In genomic region chr4:63417318-63417957, GRCm38 (mm10) we compare ENCODE assay signal across 8 mouse cellular contexts. TPM values are rescaled to one million over a fixed set of nuclear protein-coding genes. Genes with fewer than 3 reads are reported as not detected.
DNase-seq lines count a peak whose midpoint lies in the region; ATAC-seq and TF ChIP-seq lines count a peak whose summit lies in the region.

No protein-coding gene starts in this region.

- WGBS in embryonic facial prominence, embryonic 15.5 days, result 20% methylated on average over 9 of the region's 9 CpGs
- WGBS in heart, postnatal 0 days, result 19% methylated on average over 9 of the region's 9 CpGs
- WGBS in liver, embryonic 14.5 days (ENCODE audit: insufficient replicate concordance), result 24% methylated on average over 9 of the region's 9 CpGs
- WGBS in neural tube, embryonic 13.5 days, result 21% methylated on average over 9 of the region's 9 CpGs

- no peak overlapping the region for H3K4me2 ChIP-seq in embryonic facial prominence, embryonic 15.5 days (replicated peaks)
- no peak overlapping the region for H3K4me2 ChIP-seq in heart, postnatal 0 days (ENCODE audit: low read depth, low read length)
- H3K4me2 ChIP-seq in liver, embryonic 14.5 days (ENCODE audit: low read depth), result no peak overlapping the region
- no peak overlapping the region for H3K4me2 ChIP-seq in neural tube, embryonic 13.5 days

- no peaks in the 10 kb centered on the region for H3K27me3 ChIP-seq in embryonic facial prominence, embryonic 15.5 days
- peaks cover 6% of the 10 kb centered on the region; the same call in 1 of the 2 replicates for H3K27me3 ChIP-seq in heart, postnatal 0 days (ENCODE audit: control insufficient read depth, insufficient read depth, low read length)
- H3K27me3 ChIP-seq in liver, embryonic 14.5 days (ENCODE audit: control insufficient read depth, insufficient read depth, low read length), result no peaks in the 10 kb centered on the region
- no peaks in the 10 kb centered on the region for H3K27me3 ChIP-seq in neural tube, embryonic 13.5 days

- TF ChIP-seq CTCF in heart, postnatal 0 days (IDR thresholded peaks at IDR 0.05; ENCODE audit: low read depth), result peak; percentile 83
- peak; percentile 80 for TF ChIP-seq CTCF in liver, embryonic 14.5 days (IDR thresholded peaks at IDR 0.05; ENCODE audit: low read depth)

- DNase-seq in CD4-positive helper T cell, adult 2 months (ENCODE audit: low read depth, low spot score), result peak; percentile 72
- DNase-seq in adrenal gland, postnatal 4 days (ENCODE audit: low spot score in 2 of 2), result peak; percentile 42 to 65
- DNase-seq in heart, postnatal 0 days (ENCODE audit: low spot score), result peak; percentile 66
- DNase-seq in kidney, postnatal 25 days, result peak; percentile 79 to 94
- peak in 1 of 3 experiments; percentile 36 for DNase-seq in liver, embryonic 14.5 days (ENCODE audit: low read depth in 3 of 3, low spot score in 3 of 3)
- DNase-seq in testis, postnatal 14 days (ENCODE audit: low spot score), result peak; percentile 48

- no peak overlapping the region for H3K9ac ChIP-seq in embryonic facial prominence, embryonic 15.5 days
- no peak overlapping the region for H3K9ac ChIP-seq in heart, postnatal 0 days (replicated peaks; ENCODE audit: low read depth, low read length)
- no peak overlapping the region for H3K9ac ChIP-seq in liver, embryonic 14.5 days (replicated peaks)
- no peak overlapping the region; the same call in 1 of the 2 replicates for H3K9ac ChIP-seq in neural tube, embryonic 13.5 days

- no peak overlapping the region for H3K4me3 ChIP-seq in embryonic facial prominence, embryonic 15.5 days (replicated peaks)
- H3K4me3 ChIP-seq in heart, postnatal 0 days (ENCODE audit: low read depth, low read length), result no peak overlapping the region
- H3K4me3 ChIP-seq in liver, embryonic 14.5 days (ENCODE audit: insufficient read depth in 1 of 2, low read depth in 2 of 2, low read length in 2 of 2), result no peak overlapping the region
- H3K4me3 ChIP-seq in neural tube, embryonic 13.5 days, result no peak overlapping the region

- TF ChIP-seq EP300 in heart, postnatal 0 days (IDR thresholded peaks at IDR 0.05; ENCODE audit: low read depth), result no peak
- TF ChIP-seq EP300 in liver, embryonic 14.5 days (IDR thresholded peaks at IDR 0.05; ENCODE audit: low read depth), result no peak

- ATAC-seq in embryonic facial prominence, embryonic 15.5 days (ENCODE audit: insufficient number of reproducible peaks, low FRiP score, low TSS enrichment, low read depth), result peak; percentile 26; the same call in 1 of the 2 replicates
- ATAC-seq in heart, postnatal 0 days (ENCODE audit: insufficient read depth, low read depth), result peak; percentile 50
- ATAC-seq in liver, embryonic 14.5 days (ENCODE audit: insufficient read depth), result no peak
- ATAC-seq in neural tube, embryonic 13.5 days (ENCODE audit: low read depth), result peak; percentile 64

- H3K9me3 ChIP-seq in embryonic facial prominence, embryonic 15.5 days (replicated peaks), result no peaks in the 10 kb centered on the region
- H3K9me3 ChIP-seq in heart, postnatal 0 days (replicated peaks; ENCODE audit: control insufficient read depth, low read length), result no peaks in the 10 kb centered on the region
- H3K9me3 ChIP-seq in liver, embryonic 14.5 days (ENCODE audit: control insufficient read depth, low read length), result no peaks in the 10 kb centered on the region
- H3K9me3 ChIP-seq in neural tube, embryonic 13.5 days, result no peaks in the 10 kb centered on the region

- peaks cover 11% of the 10 kb centered on the region; the same call in 1 of the 2 replicates for H3K4me1 ChIP-seq in embryonic facial prominence, embryonic 15.5 days
- no peaks in the 10 kb centered on the region for H3K4me1 ChIP-seq in heart, postnatal 0 days (ENCODE audit: control insufficient read depth, insufficient read depth)
- H3K4me1 ChIP-seq in liver, embryonic 14.5 days (replicated peaks; ENCODE audit: control insufficient read depth in 2 of 2, insufficient read depth in 2 of 2, low read length in 1 of 2), result no peaks in the 10 kb centered on the region
- peaks cover 12% of the 10 kb centered on the region; the same call in 1 of the 2 replicates for H3K4me1 ChIP-seq in neural tube, embryonic 13.5 days (replicated peaks)

- H3K27ac ChIP-seq in embryonic facial prominence, embryonic 15.5 days (replicated peaks), result no peak overlapping the region
- no peak overlapping the region for H3K27ac ChIP-seq in heart, postnatal 0 days (ENCODE audit: low read depth)
- no peak overlapping the region for H3K27ac ChIP-seq in liver, embryonic 14.5 days
- H3K27ac ChIP-seq in neural tube, embryonic 13.5 days (replicated peaks), result no peak overlapping the region

- H3K36me3 ChIP-seq in embryonic facial prominence, embryonic 15.5 days, result no peaks in the 10 kb centered on the region
- H3K36me3 ChIP-seq in heart, postnatal 0 days (replicated peaks; ENCODE audit: control insufficient read depth, insufficient read depth, low read length), result no peaks in the 10 kb centered on the region
- no peaks in the 10 kb centered on the region for H3K36me3 ChIP-seq in liver, embryonic 14.5 days (replicated peaks; ENCODE audit: control insufficient read depth, insufficient read depth, low read depth)
- H3K36me3 ChIP-seq in neural tube, embryonic 13.5 days, result no peaks in the 10 kb centered on the region

RNA-seq across cellular contexts. Expression of gene Akna, which starts 14.3 kb away (rescaled TPM):
- 1 to 10 TPM; 7.8 to 9.1 TPM for total RNA-seq in adrenal gland, postnatal 4 days (2021)
- polyA plus RNA-seq in embryonic facial prominence, embryonic 15.5 days (2015; fragmentation: Nextera tagmentation; extraction: Ambion mirVana), result 7.5 and 9.6 TPM in 2 replicates
- total RNA-seq in heart, postnatal 0 days (2014; rRNA removed; ENCODE audit: low replicate concordance), result 4.1 and 5.5 TPM in 2 replicates
- 1.3 and 1.4 TPM in 2 replicates for polyA plus RNA-seq in heart, postnatal 0 days (2015; fragmentation: Nextera tagmentation; extraction: Ambion mirVana)
- polyA plus RNA-seq in liver, embryonic 14.5 days (2012; rRNA removed), result 2.2 TPM in 2 replicates
- polyA plus RNA-seq in liver, embryonic 14.5 days (2014; fragmentation: Nextera tagmentation; extraction: Ambion mirVana), result 2.4 and 2.8 TPM in 2 replicates
- polyA plus RNA-seq in neural tube, embryonic 13.5 days (2015; fragmentation: Nextera tagmentation; extraction: Ambion mirVana), result 4.4 and 4.8 TPM in 2 replicates

RNA-seq across cellular contexts. Expression of gene Orm2, which starts 55.2 kb away (rescaled TPM):
- total RNA-seq in adrenal gland, postnatal 4 days (2021), result under 1 TPM in 1 of 2 experiments, not detected in 1; 0.59 TPM
- 0.31 and 0.39 TPM in 2 replicates for polyA plus RNA-seq in embryonic facial prominence, embryonic 15.5 days (2015; fragmentation: Nextera tagmentation; extraction: Ambion mirVana)
- total RNA-seq in heart, postnatal 0 days (2014; rRNA removed; ENCODE audit: low replicate concordance), result not detected in 2 replicates
- not detected in 2 replicates for polyA plus RNA-seq in heart, postnatal 0 days (2015; fragmentation: Nextera tagmentation; extraction: Ambion mirVana)
- not detected in 2 replicates for polyA plus RNA-seq in liver, embryonic 14.5 days (2012; rRNA removed)
- not detected in 2 replicates for polyA plus RNA-seq in liver, embryonic 14.5 days (2014; fragmentation: Nextera tagmentation; extraction: Ambion mirVana)
- polyA plus RNA-seq in neural tube, embryonic 13.5 days (2015; fragmentation: Nextera tagmentation; extraction: Ambion mirVana), result not detected in 2 replicates
